Mouse (Mus musculus) left cerebral cortex, adult 2 months (tissue): Measurements from ENCODE around the gene Mri1. TPM values are rescaled to one million over a fixed set of nuclear protein-coding genes. Genes with fewer than 3 reads are reported as not detected.

ENCODE experiments used
- DNase-seq, 2 experiments: peaks; one replicate each; pipeline ENCODE4 v3.0.0; 2021 to 2022; ENCODE audit warnings: low spot score in 2 of 2, mixed read lengths in 1 of 2; ENCODE audit errors: extremely low spot score in 1 of 2
- H3K27ac ChIP-seq: fragments of 200-600 bp; 2 replicates; pipeline ENCODE4 v1.8.1; 2022
- H3K4me3 ChIP-seq: fragments of 200-600 bp; 2 replicates; pipeline ENCODE4 v1.8.1; 2022
- CTCF ChIP-seq: fragments of 200-600 bp; IDR thresholded peaks from 2 replicates; pipeline ENCODE4 v1.8.1; 2022; ENCODE audit warnings: antibody characterized with exemption, mild to moderate bottlenecking, moderate library complexity
- intact Hi-C: fragments of 180-260 bp; cut with DNase I; formaldehyde crosslinking; loops from one replicate; pipeline ENCODE4 v1.15.1; 2025
- total RNA-seq, 2 experiments: library from RNA; stranded (reverse); gene quantifications; 2 replicates each; pipeline ENCODE4 v1.2.3; 2021

Gene Mri1
- total RNA-seq, 2 experiments from 2014 or later: 13.2 to 16.5 TPM

- DNase-seq: no peak
- no peak for TF ChIP-seq CTCF
- intact Hi-C loops: loop anchor here (5.0 kb wide), 1 partner anchor 174 kb away; no protein-coding TSS in a partner anchor
- no peak overlapping the region for H3K27ac ChIP-seq
- no peak overlapping the region for H3K4me3 ChIP-seq
These were observed 45.9 kb downstream of the Mri1 start for GRCm38 (mm10) chr8:84211202-84211601.

GRCm38 (mm10) chr8:84210167-84210791, 46.8 kb downstream of the Mri1 start:
- intact Hi-C loops: loop anchor here (1.0 to 5.0 kb wide), 2 partner anchors 24 to 173 kb away; no protein-coding TSS in a partner anchor
- H3K27ac ChIP-seq: peak overlapping the region; percentile 72; the same call in 1 of the 2 replicates
- TF ChIP-seq CTCF: peak; percentile 95
- H3K4me3 ChIP-seq: 0 out of 2 replicates have a peak overlapping the region, but pooled peaks have one; percentile 5
- DNase-seq: peak; percentile 73 to 83

- no peak overlapping the region for H3K4me3 ChIP-seq
- DNase-seq: no peak
- no peak for TF ChIP-seq CTCF
- H3K27ac ChIP-seq: peak overlapping the region; percentile 75; the same call in 1 of the 2 replicates
- intact Hi-C loops: no loop called here
These were observed 48.4 kb downstream of the Mri1 start for GRCm38 (mm10) chr8:84208381-84209380.

- DNase-seq: no peak
- no peak for TF ChIP-seq CTCF
- Histone ChIP-seq H3K4me3 (no peak overlapping the region), H3K27ac (peak overlapping the region; percentile 75)
- intact Hi-C loops: no loop called here
These were observed 49.3 kb downstream of the Mri1 start for GRCm38 (mm10) chr8:84207811-84208210.

- intact Hi-C loops: no loop called here
These were observed 50.5 kb downstream of the Mri1 start for GRCm38 (mm10) chr8:84206666-84207065.

GRCm38 (mm10) chr8:84205073-84205472, 52.1 kb downstream of the Mri1 start:
- Histone ChIP-seq H3K27ac (no peak overlapping the region; the same call in 1 of the 2 replicates), H3K4me3 (no peak overlapping the region)
- no peak for DNase-seq
- TF ChIP-seq CTCF: no peak
- intact Hi-C loops: no loop called here

More at GRCm38 (mm10) chr8:84206666-84207065, 50.5 kb downstream of the Mri1 start:
- TF ChIP-seq CTCF: no peak; the same call in none of the 2 replicates
- no peak for DNase-seq
- Histone ChIP-seq H3K4me3 (no peak overlapping the region), H3K27ac (no peak overlapping the region)

- TF ChIP-seq CTCF: peak; percentile 43
- intact Hi-C loops: no loop called here
- no peak for DNase-seq
- peak overlapping the region; percentile 99 for H3K27ac ChIP-seq
- peak overlapping the region; percentile 54 for H3K4me3 ChIP-seq
These were observed 53.0 kb downstream of the Mri1 start for GRCm38 (mm10) chr8:84203975-84204772.

- intact Hi-C loops: no loop called here
- peak overlapping the region; percentile 99 for H3K27ac ChIP-seq
- peak overlapping the region; percentile 54 for H3K4me3 ChIP-seq
- DNase-seq: peak; percentile 77 to 85
- TF ChIP-seq CTCF: no peak
These were observed 53.9 kb downstream of the Mri1 start for GRCm38 (mm10) chr8:84202938-84203917.

- no peak for TF ChIP-seq CTCF
- H3K4me3 ChIP-seq: peak overlapping the region; percentile 54
- no peak for DNase-seq
- intact Hi-C loops: no loop called here
- peak overlapping the region; percentile 99 for H3K27ac ChIP-seq
These were observed 54.7 kb downstream of the Mri1 start for GRCm38 (mm10) chr8:84202466-84202865.

- DNase-seq: no peak
- peak overlapping the region; percentile 99 for H3K27ac ChIP-seq
- no peak for TF ChIP-seq CTCF
- intact Hi-C loops: no loop called here
- peak overlapping the region; percentile 54 for H3K4me3 ChIP-seq
These were observed 55.4 kb downstream of the Mri1 start for GRCm38 (mm10) chr8:84201545-84202245.
